Mouse (Mus musculus): ENCODE results near the gene Cabp7. TPM values are rescaled to one million over a fixed set of nuclear protein-coding genes. Genes with fewer than 3 reads are reported as not detected.
"Not testable (repeated sequence)": the region's sequence is repeated elsewhere in the genome, so short reads cannot be mapped to it uniquely, and the experiment has no call there.

Cabp7 gene
- polyA plus RNA-seq, 3 experiments from 2014 or later, result 0.34 to 0.37 TPM; not detected in 1

GRCm38 (mm10) chr11:4745969-4746368, 609 bp downstream of the Cabp7 start:
- no peak for ATAC-seq

GRCm38 (mm10) chr11:4744691-4745090, 1.9 kb downstream of the Cabp7 start:
- ATAC-seq, result no peak

- no peak for ATAC-seq
Observed at GRCm38 (mm10) chr11:4740785-4741184, 5.8 kb downstream of the Cabp7 start.

GRCm38 (mm10) chr11:4738719-4739118, 7.9 kb downstream of the Cabp7 start:
- ATAC-seq, result no peak

GRCm38 (mm10) chr11:4737682-4738081, 8.9 kb downstream of the Cabp7 start:
- no peak for ATAC-seq

GRCm38 (mm10) chr11:4736355-4736754, 10.2 kb downstream of the Cabp7 start:
- no peak for ATAC-seq

GRCm38 (mm10) chr11:4734179-4734578, 12.4 kb downstream of the Cabp7 start:
- no peak for ATAC-seq

GRCm38 (mm10) chr11:4731781-4732180, 14.8 kb downstream of the Cabp7 start:
- no peak for ATAC-seq

- ATAC-seq, result no peak
Observed at GRCm38 (mm10) chr11:4730913-4731312, 15.7 kb downstream of the Cabp7 start.

- no peak for ATAC-seq
Observed at GRCm38 (mm10) chr11:4730096-4730495, 16.5 kb downstream of the Cabp7 start.

- ATAC-seq, result no peak
Observed at GRCm38 (mm10) chr11:4729603-4730002, 17.0 kb downstream of the Cabp7 start.

- no peak for ATAC-seq
Observed at GRCm38 (mm10) chr11:4721728-4722127, 24.9 kb downstream of the Cabp7 start.

- no peak for ATAC-seq
Observed at GRCm38 (mm10) chr11:4720900-4721580, 25.5 kb downstream of the Cabp7 start.

- ATAC-seq, result no peak
Observed at GRCm38 (mm10) chr11:4720393-4720792, 26.2 kb downstream of the Cabp7 start.

- ATAC-seq, result no peak
Observed at GRCm38 (mm10) chr11:4719961-4720360, 26.6 kb downstream of the Cabp7 start.

GRCm38 (mm10) chr11:4718548-4718947, 28.0 kb downstream of the Cabp7 start:
- no peak for ATAC-seq

GRCm38 (mm10) chr11:4716530-4717236, 29.9 kb downstream of the Cabp7 start:
- ATAC-seq, result no peak

GRCm38 (mm10) chr11:4715596-4715995, 31.0 kb downstream of the Cabp7 start:
- no peak for ATAC-seq

GRCm38 (mm10) chr11:4714727-4715126, 31.9 kb downstream of the Cabp7 start:
- no peak for ATAC-seq

GRCm38 (mm10) chr11:4712822-4713221, 33.8 kb downstream of the Cabp7 start:
- ATAC-seq, result no peak

GRCm38 (mm10) chr11:4710188-4710587, 36.4 kb downstream of the Cabp7 start:
- not testable (repeated sequence) for ATAC-seq

GRCm38 (mm10) chr11:4705178-4705577, 41.4 kb downstream of the Cabp7 start:
- no peak for ATAC-seq

- ATAC-seq, result peak; percentile 99
Observed at GRCm38 (mm10) chr11:4704072-4704964, 42.3 kb downstream of the Cabp7 start, which contains the start of the genes Uqcr10 and Zmat5. Gene Uqcr10, minus strand, starts transcription at chr11:4704342. Gene Zmat5, plus strand, starts transcription at chr11:4704678.

Measured in inflammation-experienced regulatory T-cells, adult 6 months (primary cell).